7 mouse cellular contexts compared by ENCODE assay signal in the genomic region with DNA sequence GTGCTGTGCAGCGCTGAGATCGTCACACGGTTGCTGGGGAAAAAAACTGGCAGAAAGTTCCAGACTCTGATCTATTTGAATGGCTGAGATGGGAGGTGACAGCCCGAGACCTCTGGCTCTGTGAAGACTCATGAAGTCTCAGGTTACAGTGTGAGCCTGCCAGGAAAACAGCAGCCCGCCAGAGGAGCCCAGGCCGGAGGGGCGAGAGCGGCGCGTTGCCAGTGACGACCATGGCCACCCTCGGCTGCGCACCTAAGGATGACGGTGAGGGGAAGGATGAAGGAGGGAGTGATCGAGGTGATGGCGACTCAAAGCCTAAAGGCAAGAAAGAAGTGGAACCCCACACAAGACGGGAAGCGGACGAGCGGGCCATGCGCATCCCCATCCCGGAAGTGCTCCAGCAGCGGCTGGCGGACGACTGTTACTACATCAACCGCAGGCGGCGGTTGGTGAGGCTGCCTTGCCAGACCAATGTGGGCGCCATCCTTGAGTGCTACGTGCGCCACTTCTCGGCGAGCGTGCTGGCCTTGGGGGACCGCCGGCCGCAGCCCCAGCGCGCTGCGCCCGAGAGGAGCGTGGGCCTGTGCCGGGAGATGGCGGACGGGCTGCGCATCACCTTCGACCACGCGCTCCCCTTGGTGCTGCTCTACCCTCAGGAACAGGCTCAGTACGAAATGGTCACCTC. TPM values are rescaled to one million over a fixed set of nuclear protein-coding genes. Genes with fewer than 3 reads are reported as not detected.
A peak's percentile ranks its signal among the peaks of the same experiment; 100 is the strongest.
DNase-seq lines count a peak whose midpoint lies in the region; ATAC-seq and TF ChIP-seq lines count a peak whose summit lies in the region.

No protein-coding gene starts in this region.

- peak; percentile 63 for TF ChIP-seq POLR2A in brain, embryonic 14.5 days (IDR thresholded peaks at IDR 0.05; ENCODE audit: borderline replicate concordance, extremely low read depth, insufficient read depth, insufficient read length, poor library complexity, severe bottlenecking)

- peak overlapping the region; percentile 82 for H3K9ac ChIP-seq in heart, embryonic 13.5 days
- H3K9ac ChIP-seq in kidney, embryonic 16.5 days (replicated peaks; ENCODE audit: low read length), result peak overlapping the region; percentile 77
- peak overlapping the region; percentile 86 for H3K9ac ChIP-seq in midbrain, postnatal 0 days (replicated peaks; ENCODE audit: low read length, poor library complexity, severe bottlenecking)

- no peaks in the 10 kb centered on the region for H3K27me3 ChIP-seq in heart, embryonic 13.5 days (replicated peaks)
- H3K27me3 ChIP-seq in kidney, embryonic 16.5 days (ENCODE audit: insufficient read depth, low read length), result no peaks in the 10 kb centered on the region
- no peaks in the 10 kb centered on the region for H3K27me3 ChIP-seq in midbrain, postnatal 0 days (ENCODE audit: insufficient read depth, low read length)

- H3K27ac ChIP-seq in heart, embryonic 13.5 days (replicated peaks), result peak overlapping the region; percentile 71
- peak overlapping the region; percentile 75 for H3K27ac ChIP-seq in kidney, embryonic 16.5 days (ENCODE audit: low read length)
- H3K27ac ChIP-seq in midbrain, postnatal 0 days (ENCODE audit: low read depth, low read length), result peak overlapping the region; percentile 91

- H3K4me2 ChIP-seq in heart, embryonic 13.5 days, result peak overlapping the region; percentile 88
- peak overlapping the region; percentile 87 for H3K4me2 ChIP-seq in kidney, embryonic 16.5 days (replicated peaks; ENCODE audit: low read depth, low read length)
- H3K4me2 ChIP-seq in midbrain, postnatal 0 days (ENCODE audit: low read depth, low read length, poor library complexity, severe bottlenecking), result peak overlapping the region; percentile 90

- no peaks in the 10 kb centered on the region for H3K36me3 ChIP-seq in heart, embryonic 13.5 days
- H3K36me3 ChIP-seq in kidney, embryonic 16.5 days (ENCODE audit: insufficient read depth, low read length), result 0 out of 2 replicates have a peak, but pooled peaks cover 8% of the 10 kb centered on the region
- no peaks in the 10 kb centered on the region for H3K36me3 ChIP-seq in midbrain, postnatal 0 days (ENCODE audit: insufficient read depth, low read length)

- H3K4me3 ChIP-seq in heart, embryonic 13.5 days, result peak overlapping the region; percentile 65
- peak overlapping the region; percentile 65 for H3K4me3 ChIP-seq in kidney, embryonic 16.5 days (ENCODE audit: low read length)
- H3K4me3 ChIP-seq in midbrain, postnatal 0 days (ENCODE audit: low read depth, low read length), result peak overlapping the region; percentile 62

- WGBS in heart, embryonic 13.5 days, result under 1% methylated on average over 50 of the region's 50 CpGs
- under 1% methylated on average over 47 of the region's 50 CpGs for WGBS in kidney, embryonic 16.5 days
- under 1% methylated on average over 49 of the region's 50 CpGs for WGBS in midbrain, postnatal 0 days

- no peaks in the 10 kb centered on the region for H3K9me3 ChIP-seq in heart, embryonic 13.5 days
- H3K9me3 ChIP-seq in kidney, embryonic 16.5 days (ENCODE audit: low read length), result no peaks in the 10 kb centered on the region
- no peaks in the 10 kb centered on the region for H3K9me3 ChIP-seq in midbrain, postnatal 0 days (ENCODE audit: low read length)

- DNase-seq in brain, embryonic 14.5 days (ENCODE audit: low read depth), result peak; percentile 89
- peak; percentile 49 for DNase-seq in fibroblast of lung, adult 2 months (ENCODE audit: low read depth)
- DNase-seq in liver, result peak; percentile 47
- DNase-seq in midbrain, postnatal 0 days (ENCODE audit: low spot score), result peak; percentile 85
- peak; percentile 35 to 60 for DNase-seq in spleen, postnatal 10 days (ENCODE audit: low spot score in 2 of 2)

- TF ChIP-seq CTCF in brain, embryonic 14.5 days (IDR thresholded peaks at IDR 0.05; ENCODE audit: borderline replicate concordance, extremely low read depth, insufficient read depth, insufficient read length), result peak; percentile 6; the same call in 1 of the 2 replicates
- peak; percentile 25; the same call in 1 of the 2 replicates for TF ChIP-seq CTCF in midbrain, postnatal 0 days (IDR thresholded peaks at IDR 0.05)

- peaks cover 9% of the 10 kb centered on the region; the same call in 1 of the 2 replicates for H3K4me1 ChIP-seq in heart, embryonic 13.5 days
- H3K4me1 ChIP-seq in kidney, embryonic 16.5 days (ENCODE audit: insufficient read depth, low read length), result peaks cover 11% of the 10 kb centered on the region; the same call in 1 of the 2 replicates
- 0 out of 2 replicates have a peak, but pooled peaks cover 4% of the 10 kb centered on the region for H3K4me1 ChIP-seq in midbrain, postnatal 0 days (ENCODE audit: insufficient read depth, low read length)

- peak; percentile 66 for ATAC-seq in heart, embryonic 13.5 days (ENCODE audit: extremely low read depth, insufficient number of reproducible peaks, low FRiP score, low TSS enrichment)
- ATAC-seq in kidney, embryonic 16.5 days (ENCODE audit: low FRiP score, low TSS enrichment), result peak; percentile 96
- ATAC-seq in midbrain, postnatal 0 days (ENCODE audit: low FRiP score), result peak; percentile 92

RNA-seq across cellular contexts. Expression of a gene that starts 8.4 kb away (rescaled TPM):
- 15.5 and 16.7 TPM in 2 replicates for polyA plus RNA-seq in brain, embryonic 14.5 days (2012; rRNA removed)
- 5.8 and 6.1 TPM in 2 replicates for polyA plus RNA-seq in heart, embryonic 13.5 days (2015; fragmentation: Nextera tagmentation; extraction: Ambion mirVana)
- 5.8 and 6.4 TPM in 2 replicates for polyA plus RNA-seq in kidney, embryonic 16.5 days (2015; fragmentation: Nextera tagmentation; extraction: Ambion mirVana)
- total RNA-seq in midbrain, postnatal 0 days (2014; rRNA removed), result 12.6 and 14.4 TPM in 2 replicates
- 12.4 and 12.9 TPM in 2 replicates for polyA plus RNA-seq in midbrain, postnatal 0 days (2015; fragmentation: Nextera tagmentation; extraction: Ambion mirVana)

Comparison
In these comparisons a context has a peak if more than half of its experiments do, and no peak if none do; other contexts are left out.
1. Peak in every context shown above with its lines: DNase-seq, ATAC-seq, H3K4me3 ChIP-seq and H3K27ac ChIP-seq.